Comparison of ENCODE assay signal across 13 mouse cellular contexts in genomic region chr3:123697786-123698185, GRCm38 (mm10). TPM values are rescaled to one million over a fixed set of nuclear protein-coding genes. Genes with fewer than 3 reads are reported as not detected.
DNase-seq lines count a peak whose midpoint lies in the region.
"Had no signal": no experiment of that assay in that cellular context is flagged by ENCODE, and none has a peak within 500 bp of the region (broad histone marks: within the 10 kb centered on the region; RNA-seq: fewer than 3 reads in every experiment).

No protein-coding gene starts in this region.

- intact Hi-C loops in heart, postnatal 36 days (cut with DNase I): loop anchor here (10.0 kb wide), 1 partner anchor 577 kb away; no protein-coding TSS in a partner anchor
- intact Hi-C loops in heart, postnatal 10 days (cut with DNase I): loop anchor here (10.0 kb wide), 1 partner anchor 577 kb away; no protein-coding TSS in a partner anchor

- DNase-seq in heart, adult 11 months: peak; percentile 87
- DNase-seq in heart, postnatal 36 days: no peak
- peak; percentile 24 for DNase-seq in lung, postnatal 10 days
- no peak for DNase-seq in lung, postnatal 4 days
- peak; percentile 48 to 50 for DNase-seq in heart, postnatal 10 days
- no peak for DNase-seq in ovary, adult 18-20 months (ENCODE audit: low spot score)
- no peak for DNase-seq in left cerebral cortex, adult 11 months (ENCODE audit: low spot score)
- no peak for DNase-seq in frontal cortex, postnatal 10 days (ENCODE audit: low spot score in 2 of 2)
- DNase-seq: adrenal gland, postnatal 25 days; cerebellum, adult 18-20 months; layer of hippocampus, postnatal 36 days; left cerebral cortex, postnatal 4 days; right cerebral cortex, postnatal 14 days had no signal

RNA-seq across cellular contexts. Expression of gene Ndst3, which starts 7.1 kb away (rescaled TPM):
- total RNA-seq in heart, postnatal 36 days (2021): under 1 TPM; 0.11 to 0.27 TPM
- under 1 TPM; 0.41 to 0.42 TPM for total RNA-seq in heart, postnatal 10 days (2021)

Comparison
In these comparisons a context has a peak if more than half of its experiments do, and no peak if none do; other contexts are left out.
1. DNase-seq: peak in heart, adult 11 months (single experiment), lung, postnatal 10 days (single experiment) and heart, postnatal 10 days (2 of 2); none in heart, postnatal 36 days (0 of 2), lung, postnatal 4 days (0 of 2), ovary, adult 18-20 months (single experiment), left cerebral cortex, adult 11 months (single experiment) and frontal cortex, postnatal 10 days (0 of 2).